Mouse (Mus musculus) forebrain, embryonic 12.5 days (tissue): ENCODE results near the gene Dnmt3c. TPM values are rescaled to one million over a fixed set of nuclear protein-coding genes. Genes with fewer than 3 reads are reported as not detected.
"Not testable (repeated sequence)": the region's sequence is repeated elsewhere in the genome, so short reads cannot be mapped to it uniquely, and the experiment has no call there.

ENCODE experiments used
- ATAC-seq: fragments of 200-750 bp; cut with Nextera tagmentation; 2 replicates; pipeline ENCODE4 v1.8.0; 2017; ENCODE audit warnings: moderate TSS enrichment; ENCODE audit not compliant: low FRiP score
- H3K27ac ChIP-seq: fragments of 300-500 bp; sonication (generic); 2 replicates; pipeline ENCODE4 v1.5.1; 2016; ENCODE audit warnings: mild to moderate bottlenecking
- H3K27me3 ChIP-seq: fragments of 300-500 bp; sonication (generic); 2 replicates; pipeline ENCODE4 v1.6.1; 2016; ENCODE audit warnings: mild to moderate bottlenecking
- H3K36me3 ChIP-seq: fragments of 300-500 bp; sonication (generic); replicated peaks from 2 replicates; pipeline ENCODE4 v1.6.1; 2016; ENCODE audit warnings: mild to moderate bottlenecking
- H3K4me1 ChIP-seq: fragments of 300-500 bp; sonication (generic); 2 replicates; pipeline ENCODE4 v1.6.1; 2016
- H3K4me2 ChIP-seq: fragments of 300-500 bp; sonication (generic); 2 replicates; pipeline ENCODE4 v1.6.1; 2016; ENCODE audit warnings: mild to moderate bottlenecking, moderate library complexity
- H3K4me3 ChIP-seq: fragments of 300-500 bp; sonication (generic); replicated peaks from 2 replicates; pipeline ENCODE4 v1.5.1; 2016; ENCODE audit warnings: mild to moderate bottlenecking
- H3K9ac ChIP-seq: fragments of 300-500 bp; sonication (generic); 2 replicates; pipeline ENCODE4 v1.6.1; 2016; ENCODE audit warnings: mild to moderate bottlenecking
- H3K9me3 ChIP-seq: fragments of 300-500 bp; sonication (generic); 2 replicates; pipeline ENCODE4 v1.6.1; 2016
- WGBS: fragments of 180-500 bp; shearing (Covaris S2); methylation state at CpG from one replicate; pipeline ENCODE4 v1.1.7; 2016; 5-methylcytosine and 5-hydroxymethylcytosine counted together
- polyA plus RNA-seq: library from polyadenylated mRNA; unstranded; fragments of >200 nt; fragmentation: Nextera tagmentation; extraction: Ambion mirVana; gene quantifications from 2 replicates; pipeline ENCODE4 v1.2.1, GENCODE M21; 2016

The Dnmt3c gene
- polyA plus RNA-seq = 0.10 TPM in 1 of 2 replicates, not detected in the other

GRCm38 (mm10) chr2:153696352-153696751, at the start of gene Dnmt3c:
Dnmt3c (plus strand) TSS chr2:153696652.
- no peak within 1 kb of the TSS for H3K4me2 ChIP-seq
- no peaks in the 10 kb centered on the region for H3K4me1 ChIP-seq
- no peak within 1 kb of the TSS for H3K27ac ChIP-seq
- ATAC-seq = no peak
- H3K9ac ChIP-seq = no peak within 1 kb of the TSS
- no peaks in the 10 kb centered on the region for H3K36me3 ChIP-seq
- no peaks in the 10 kb centered on the region for H3K27me3 ChIP-seq
- no peaks in the 10 kb centered on the region for H3K9me3 ChIP-seq
- no peak within 1 kb of the TSS for H3K4me3 ChIP-seq

- Histone ChIP-seq H3K4me2 (peak overlapping the region; percentile 74), H3K27ac (peak overlapping the region; percentile 70; the same call in 1 of the 2 replicates), H3K9me3 (no peaks in the 10 kb centered on the region), H3K36me3 (no peaks in the 10 kb centered on the region), H3K4me1 (peaks cover 26% of the 10 kb centered on the region), H3K27me3 (peaks cover 29% of the 10 kb centered on the region), H3K4me3 (peak overlapping the region; percentile 88), H3K9ac (peak overlapping the region; percentile 86)
- no peak for ATAC-seq
- WGBS = 14% methylated on average over 14 of the region's 14 CpGs
These were observed 47.6 kb upstream of the Dnmt3c start for GRCm38 (mm10) chr2:153648773-153649297.

GRCm38 (mm10) chr2:153649298-153650013, 47.0 kb upstream of the Dnmt3c start, which contains the start of gene Dnmt3b:
Dnmt3b (plus strand) TSS chr2:153649450.
- Histone ChIP-seq H3K4me1 (peaks cover 26% of the 10 kb centered on the region), H3K27ac (peak within 1 kb of the TSS; percentile 70; the same call in 1 of the 2 replicates), H3K4me3 (peak within 1 kb of the TSS; percentile 88), H3K36me3 (no peaks in the 10 kb centered on the region), H3K9ac (peak within 1 kb of the TSS; percentile 86), H3K4me2 (peak within 1 kb of the TSS; percentile 74), H3K9me3 (no peaks in the 10 kb centered on the region), H3K27me3 (peaks cover 29% of the 10 kb centered on the region)
- WGBS = under 1% methylated on average over 54 of the region's 93 CpGs
- ATAC-seq = peak; percentile 90

- ATAC-seq = peak; percentile 27; the same call in 1 of the 2 replicates
- peaks cover 26% of the 10 kb centered on the region for H3K4me1 ChIP-seq
- H3K27ac ChIP-seq = no peak overlapping the region
- H3K4me2 ChIP-seq = peak overlapping the region; percentile 74
- H3K9me3 ChIP-seq = no peaks in the 10 kb centered on the region
- peak overlapping the region; percentile 88 for H3K4me3 ChIP-seq
- peaks cover 29% of the 10 kb centered on the region for H3K27me3 ChIP-seq
- WGBS = 1% methylated on average over 28 of the region's 28 CpGs
- no peaks in the 10 kb centered on the region for H3K36me3 ChIP-seq
- peak overlapping the region; percentile 86 for H3K9ac ChIP-seq
These were observed 46.3 kb upstream of the Dnmt3c start for GRCm38 (mm10) chr2:153650014-153650687.

- Histone ChIP-seq H3K9ac (no peak overlapping the region), H3K27me3 (peaks cover 29% of the 10 kb centered on the region), H3K36me3 (no peaks in the 10 kb centered on the region), H3K4me3 (no peak overlapping the region), H3K9me3 (no peaks in the 10 kb centered on the region), H3K4me1 (peaks cover 26% of the 10 kb centered on the region), H3K4me2 (no peak overlapping the region), H3K27ac (no peak overlapping the region)
- 32% methylated on average over 3 of the region's 3 CpGs for WGBS
- no peak for ATAC-seq
These were observed 44.8 kb upstream of the Dnmt3c start for GRCm38 (mm10) chr2:153651681-153652080.

GRCm38 (mm10) chr2:153657659-153658058, 38.8 kb upstream of the Dnmt3c start:
- not testable (repeated sequence) for ATAC-seq, H3K4me3 ChIP-seq, H3K4me1 ChIP-seq, H3K27ac ChIP-seq, H3K9ac ChIP-seq, H3K9me3 ChIP-seq, H3K27me3 ChIP-seq, H3K4me2 ChIP-seq
- WGBS = 88% methylated on average over 8 of the region's 8 CpGs
- peaks cover 10% of the 10 kb centered on the region for H3K36me3 ChIP-seq

GRCm38 (mm10) chr2:153660616-153661015, 35.8 kb upstream of the Dnmt3c start:
- Histone ChIP-seq H3K9me3 (no peaks in the 10 kb centered on the region), H3K9ac (no peak overlapping the region), H3K36me3 (peaks cover 13% of the 10 kb centered on the region), H3K27ac (no peak overlapping the region), H3K4me1 (no peaks in the 10 kb centered on the region), H3K4me3 (no peak overlapping the region), H3K4me2 (no peak overlapping the region), H3K27me3 (no peaks in the 10 kb centered on the region)
- no peak for ATAC-seq
- 56% methylated on average over 3 of the region's 3 CpGs for WGBS

GRCm38 (mm10) chr2:153665401-153665800, 31.1 kb upstream of the Dnmt3c start:
- Histone ChIP-seq H3K36me3 (peaks cover 25% of the 10 kb centered on the region), H3K27me3 (no peaks in the 10 kb centered on the region), H3K9ac (no peak overlapping the region), H3K4me3 (no peak overlapping the region), H3K27ac (no peak overlapping the region), H3K4me1 (no peaks in the 10 kb centered on the region), H3K9me3 (no peaks in the 10 kb centered on the region), H3K4me2 (no peak overlapping the region)
- 94% methylated on average over 7 of the region's 7 CpGs for WGBS
- ATAC-seq = no peak

GRCm38 (mm10) chr2:153668754-153669376, 27.6 kb upstream of the Dnmt3c start:
- H3K27ac ChIP-seq = no peak overlapping the region
- H3K4me2 ChIP-seq = no peak overlapping the region
- no peak overlapping the region for H3K4me3 ChIP-seq
- peaks cover 12% of the 10 kb centered on the region for H3K36me3 ChIP-seq
- no peak overlapping the region for H3K9ac ChIP-seq
- no peaks in the 10 kb centered on the region for H3K4me1 ChIP-seq
- no peaks in the 10 kb centered on the region for H3K27me3 ChIP-seq
- 0 out of 2 replicates have a peak, but pooled peaks have one; percentile 36 for ATAC-seq
- no peaks in the 10 kb centered on the region for H3K9me3 ChIP-seq
- 72% methylated on average over 7 of the region's 7 CpGs for WGBS

GRCm38 (mm10) chr2:153670111-153670510, 26.3 kb upstream of the Dnmt3c start:
- Histone ChIP-seq H3K9ac (no peak overlapping the region), H3K36me3 (peaks cover 12% of the 10 kb centered on the region), H3K4me3 (no peak overlapping the region), H3K27ac (no peak overlapping the region), H3K9me3 (no peaks in the 10 kb centered on the region), H3K4me1 (no peaks in the 10 kb centered on the region), H3K27me3 (no peaks in the 10 kb centered on the region), H3K4me2 (no peak overlapping the region)
- 72% methylated on average over 5 of the region's 5 CpGs for WGBS
- ATAC-seq = no peak

GRCm38 (mm10) chr2:153672619-153673018, 23.8 kb upstream of the Dnmt3c start:
- H3K9ac ChIP-seq = no peak overlapping the region
- 87% methylated on average over 2 of the region's 2 CpGs for WGBS
- no peak overlapping the region for H3K4me2 ChIP-seq
- no peaks in the 10 kb centered on the region for H3K4me1 ChIP-seq
- no peaks in the 10 kb centered on the region for H3K27me3 ChIP-seq
- ATAC-seq = no peak
- no peak overlapping the region for H3K27ac ChIP-seq
- peaks cover 23% of the 10 kb centered on the region for H3K36me3 ChIP-seq
- H3K9me3 ChIP-seq = no peaks in the 10 kb centered on the region
- no peak overlapping the region for H3K4me3 ChIP-seq

GRCm38 (mm10) chr2:153675364-153675763, 21.1 kb upstream of the Dnmt3c start:
- not testable (repeated sequence) for H3K4me3 ChIP-seq, H3K4me1 ChIP-seq, H3K9ac ChIP-seq, H3K9me3 ChIP-seq, H3K4me2 ChIP-seq, H3K27me3 ChIP-seq, H3K27ac ChIP-seq, ATAC-seq
- WGBS = 81% methylated on average over 1 of the region's 1 CpGs
- H3K36me3 ChIP-seq = peaks cover 19% of the 10 kb centered on the region
